Comparison of ENCODE assay signal across 8 mouse cellular contexts in genomic region chr12:98347550-98348318, GRCm38 (mm10).
DNase-seq lines count a peak whose midpoint lies in the region; ATAC-seq and TF ChIP-seq lines count a peak whose summit lies in the region.

No protein-coding gene starts in this region.

- H3K4me1 ChIP-seq in spleen, adult 2 months (ENCODE audit: control insufficient read depth, insufficient read depth, insufficient read length) = no peaks in the 10 kb centered on the region

- TF ChIP-seq CTCF in spleen, adult 2 months (IDR thresholded peaks at IDR 0.05; ENCODE audit: extremely low read depth, insufficient read depth, insufficient read length, insufficient replicate concordance) = peak; percentile 8; the same call in 1 of the 2 replicates

- H3K27me3 ChIP-seq in spleen, adult 2 months (ENCODE audit: control insufficient read depth, insufficient read depth, low read length) = no peaks in the 10 kb centered on the region

- intact Hi-C loops in gastrocnemius, postnatal 36 days (cut with DNase I) = loop anchor here (2.0 to 5.0 kb wide), 2 partner anchors 67 to 135 kb away; no protein-coding TSS in a partner anchor
- intact Hi-C loops in heart, postnatal 14 days (cut with DNase I) = loop anchor here (2.0 to 5.0 kb wide), 2 partner anchors 65 to 135 kb away; no protein-coding TSS in a partner anchor

- no peak overlapping the region for H3K4me3 ChIP-seq in spleen, adult 2 months (ENCODE audit: extremely low read depth, insufficient read depth, insufficient read length)

- H3K27ac ChIP-seq in spleen, adult 2 months (ENCODE audit: insufficient read depth, low read length) = no peak overlapping the region

- ATAC-seq in cerebellum, adult (ENCODE audit: insufficient number of reproducible peaks, low FRiP score, low TSS enrichment) = 0 out of 2 replicates have a peak, but pooled peaks have one; percentile 26
- peak; percentile 75 for ATAC-seq in megakaryocyte progenitor cell, adult 5-6 weeks (replicated peaks; ENCODE audit: poor library complexity)

- no peaks in the 10 kb centered on the region for H3K36me3 ChIP-seq in spleen, adult 2 months (ENCODE audit: control insufficient read depth, insufficient read depth, low read length)

- TF ChIP-seq POLR2A in spleen, adult 2 months (IDR thresholded peaks at IDR 0.05; ENCODE audit: low read depth, low read length) = no peak

- DNase-seq in gastrocnemius, postnatal 10 days = peak; percentile 43
- DNase-seq in gastrocnemius, postnatal 36 days = no peak
- peak; percentile 12 to 19 for DNase-seq in spleen, adult 2 months (ENCODE audit: low read depth in 1 of 2, low spot score in 2 of 2)
- no peak for DNase-seq in spleen, adult 12 weeks (ENCODE audit: low spot score)
- DNase-seq in heart, postnatal 14 days = peak; percentile 28 to 68
- DNase-seq in yolk sac, embryonic 10.5 days (ENCODE audit: low spot score) = no peak

- 75% methylated on average over 13 of the region's 13 CpGs for WGBS in spleen, adult 2 months

Comparison
In these comparisons a context has a peak if more than half of its experiments do, and no peak if none do; other contexts are left out.
1. DNase-seq: peak in gastrocnemius, postnatal 10 days (single experiment), spleen, adult 2 months (2 of 2) and heart, postnatal 14 days (2 of 2); none in gastrocnemius, postnatal 36 days (0 of 2), spleen, adult 12 weeks (single experiment) and yolk sac, embryonic 10.5 days (single experiment).